Mouse (Mus musculus): ENCODE measurements around the gene Gimap4.

Gimap4 gene

DNA sequence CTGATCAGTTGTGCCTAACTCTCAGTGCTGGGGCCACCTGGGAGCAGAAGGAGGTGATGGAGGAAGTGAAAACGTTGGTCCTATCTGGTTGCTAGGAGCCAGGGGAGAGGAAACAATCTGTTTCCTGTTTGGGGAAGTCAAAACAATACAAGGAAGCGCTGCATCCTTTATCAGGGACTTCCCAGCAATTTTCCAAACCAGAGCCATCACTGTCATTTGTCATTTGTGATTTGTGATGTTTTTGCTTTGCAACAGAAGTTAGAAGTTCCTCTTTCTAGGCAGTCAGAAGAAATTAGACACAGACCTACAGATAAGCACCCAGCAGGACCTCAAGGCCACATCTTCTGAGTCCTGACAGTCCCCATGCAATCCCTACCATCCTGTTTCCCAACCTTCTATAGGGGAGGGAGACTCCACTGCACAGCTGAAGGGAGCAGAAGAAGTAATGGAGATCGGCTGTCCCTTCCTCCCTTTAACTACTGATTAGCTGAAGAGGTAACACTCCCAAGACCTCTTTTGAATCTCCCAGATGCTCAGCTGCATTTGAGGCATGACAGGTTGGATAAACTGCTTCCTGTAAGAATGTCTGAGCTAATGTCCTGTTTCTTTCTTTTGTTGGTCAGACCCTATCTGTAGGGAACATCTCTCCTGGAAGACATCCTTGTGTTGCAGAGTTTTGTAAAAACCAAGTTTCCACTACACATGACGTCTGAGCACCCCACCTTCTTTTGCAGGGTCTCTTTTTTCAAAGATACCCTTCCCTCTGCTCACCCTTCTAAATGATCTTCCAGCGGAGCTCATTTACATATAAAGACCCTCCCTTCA is 16.1 kb downstream of the Gimap4 start:
- peak in 1 of 2 experiments; percentile 49 for DNase-seq (ENCODE audit: low spot score in 2 of 2)

DNA sequence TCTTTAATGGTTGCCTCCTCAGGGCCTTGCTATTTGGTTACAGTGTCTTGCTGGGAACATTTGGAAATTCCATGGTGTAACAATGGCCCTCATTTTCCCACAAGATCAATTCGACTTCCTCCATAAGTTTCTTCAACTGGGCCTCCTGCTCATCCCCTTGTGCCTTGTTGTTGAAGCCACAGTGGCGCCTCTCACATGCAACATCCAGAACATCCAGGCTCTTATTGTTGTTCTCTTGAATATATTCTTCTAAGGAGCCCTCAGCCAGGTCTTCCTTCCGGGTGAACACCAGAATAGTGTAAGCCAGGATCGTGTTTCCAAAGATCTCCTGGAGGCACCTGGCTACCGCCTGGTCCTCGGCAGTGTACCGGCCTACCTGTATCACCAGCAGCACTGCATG is 17.8 kb downstream of the Gimap4 start:
- DNase-seq (ENCODE audit: low spot score in 2 of 2) = no peak

DNA sequence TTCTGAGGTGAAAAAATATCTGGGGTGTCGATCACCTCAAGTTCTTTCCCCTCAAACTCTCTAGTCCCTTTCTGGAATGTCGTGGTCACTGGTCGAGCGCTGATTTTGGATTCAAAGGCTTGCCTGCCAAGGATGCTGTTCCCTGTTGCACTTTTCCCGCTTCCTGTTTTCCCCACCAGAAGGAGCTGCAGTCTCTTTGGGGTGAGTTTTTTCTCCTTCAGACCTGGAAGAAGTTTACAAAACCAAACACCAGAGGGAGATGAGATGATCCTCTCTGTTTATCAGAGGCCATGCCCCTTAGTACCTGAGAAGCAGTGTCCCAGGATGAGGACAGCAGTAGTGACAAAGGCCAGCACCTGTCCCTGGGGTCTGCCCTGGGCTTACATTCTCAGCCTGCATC is 18.3 kb downstream of the Gimap4 start:
- no peak for DNase-seq (ENCODE audit: low spot score in 2 of 2)

DNA sequence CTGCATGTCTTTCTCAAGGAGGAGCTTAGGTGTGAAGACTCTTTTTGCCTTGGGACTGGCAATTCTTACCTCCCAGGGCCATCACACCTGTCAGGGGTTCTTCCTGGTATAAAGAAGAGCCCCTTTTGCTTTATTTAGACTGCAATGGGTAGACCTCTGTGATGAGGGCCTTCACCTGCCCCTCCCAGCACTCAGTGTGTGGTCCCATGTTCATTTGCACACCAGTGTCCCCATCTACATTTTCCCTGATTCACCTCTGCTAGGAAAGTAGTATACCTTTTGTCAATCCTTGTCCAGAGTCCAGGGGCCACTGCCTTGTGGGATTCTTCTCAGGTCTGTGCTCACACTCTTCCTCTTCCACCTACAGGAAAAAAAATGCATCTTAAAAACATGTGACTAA is 19.8 kb downstream of the Gimap4 start:
- no peak for DNase-seq (ENCODE audit: low spot score in 2 of 2)

DNA sequence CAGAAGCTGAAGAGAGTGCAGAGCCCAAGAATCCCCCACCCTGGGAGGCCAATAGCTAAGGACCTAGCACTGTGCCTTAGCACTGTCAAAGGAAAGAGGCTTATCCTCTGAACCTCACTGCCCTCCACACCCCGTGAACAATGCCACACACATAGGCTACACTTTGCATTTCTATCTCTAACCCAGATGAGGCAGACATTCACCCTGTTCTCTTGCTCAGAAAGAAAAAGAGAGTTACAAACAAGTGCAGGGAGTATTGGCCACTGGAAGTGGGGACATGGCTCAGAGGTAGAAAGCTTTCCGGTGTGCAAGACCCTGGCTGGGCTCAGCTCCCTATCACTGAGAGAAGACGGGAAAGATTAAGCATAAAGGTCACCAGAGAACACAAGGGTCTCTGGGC is 21.8 kb downstream of the Gimap4 start:
- no peak for DNase-seq (ENCODE audit: low spot score in 2 of 2)

DNA sequence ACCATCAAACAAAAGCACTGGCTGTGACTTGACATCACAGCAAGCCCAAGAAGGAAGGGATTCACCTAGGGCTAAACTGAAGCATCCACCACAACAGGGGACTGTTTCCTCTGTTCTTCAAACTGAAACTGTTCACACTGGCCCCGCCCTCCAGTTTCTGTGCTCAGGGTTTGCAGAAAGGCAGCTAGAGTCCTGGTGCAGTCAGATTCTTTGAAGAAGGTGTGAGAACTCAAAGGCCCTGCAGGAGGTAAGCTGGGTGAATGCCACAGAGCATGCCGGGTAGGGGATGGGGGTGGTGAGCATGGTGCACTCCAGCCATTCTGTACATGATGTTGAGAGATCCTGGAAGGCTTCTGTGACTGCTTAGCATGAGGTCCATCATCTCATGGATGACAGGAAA is 34.1 kb downstream of the Gimap4 start, which contains the start of the genes Gm28053 and Gimap7:
Gm28053 (plus strand) TSS at position 153 of the 400 bp plus-strand sequence.
Gimap7 (plus strand) TSS at position 167 of the 400 bp plus-strand sequence.
- DNase-seq (ENCODE audit: low spot score in 2 of 2) = peak in 1 of 2 experiments; percentile 71

DNA sequence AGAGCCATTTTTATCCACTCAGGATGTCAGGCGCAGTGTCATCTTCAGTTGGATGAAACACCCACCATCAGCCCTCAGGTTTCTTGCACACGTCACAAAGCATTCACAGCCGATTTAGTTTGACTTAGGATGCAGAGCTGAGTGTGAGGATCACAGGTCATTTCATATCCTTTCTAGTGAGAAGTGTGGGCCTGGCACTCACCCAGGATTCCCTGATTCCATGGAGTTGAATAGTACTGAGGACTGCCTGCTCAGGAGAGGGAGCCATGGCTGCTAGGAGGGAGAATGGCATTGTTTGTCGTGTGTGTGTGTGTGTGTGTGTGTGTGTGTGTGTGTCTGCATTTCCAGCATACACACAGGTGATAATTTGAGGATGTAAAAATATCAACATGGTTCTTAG is 36.0 kb downstream of the Gimap4 start:
- no peak for DNase-seq (ENCODE audit: low spot score in 2 of 2)

DNA sequence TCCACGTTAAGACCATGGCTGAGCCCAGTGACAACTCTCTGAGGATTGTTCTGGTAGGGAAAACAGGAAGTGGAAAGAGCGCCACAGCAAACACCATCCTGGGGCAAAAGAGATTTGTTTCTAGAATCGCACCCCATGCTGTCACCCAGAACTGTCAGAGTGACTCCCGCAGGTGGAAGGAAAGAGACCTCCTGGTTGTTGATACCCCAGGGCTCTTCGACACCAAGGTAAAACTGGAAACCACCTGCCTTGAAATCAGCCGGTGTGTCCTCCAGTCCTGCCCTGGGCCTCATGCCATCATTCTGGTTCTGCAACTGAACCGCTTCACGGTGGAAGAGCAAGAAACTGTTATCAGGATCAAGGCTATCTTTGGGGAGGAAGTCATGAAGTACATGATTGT is 39.1 kb downstream of the Gimap4 start:
- no peak for DNase-seq (ENCODE audit: low spot score in 2 of 2)

DNA sequence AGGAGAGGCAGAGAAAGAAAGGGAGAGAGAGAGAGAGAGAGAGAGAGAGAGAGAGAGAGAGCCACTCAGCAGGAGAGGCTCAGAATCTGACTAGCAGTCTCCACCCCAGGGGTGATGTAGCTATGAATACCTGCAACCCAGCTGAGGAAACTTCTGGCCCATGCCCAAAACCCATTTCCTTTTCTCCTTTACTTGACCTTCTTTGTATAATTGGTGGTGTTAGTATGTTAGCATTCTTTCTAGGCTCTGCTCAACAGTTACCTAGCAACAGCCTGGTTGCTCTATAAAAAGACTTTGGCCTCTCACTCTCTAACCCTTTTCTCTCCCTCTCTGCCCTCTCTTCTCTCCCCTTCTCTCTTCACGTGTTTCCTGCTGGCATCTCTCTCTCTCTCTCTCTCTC is 41.1 kb downstream of the Gimap4 start:
- peak in 1 of 2 experiments; percentile 55 for DNase-seq (ENCODE audit: low spot score in 2 of 2)

DNA sequence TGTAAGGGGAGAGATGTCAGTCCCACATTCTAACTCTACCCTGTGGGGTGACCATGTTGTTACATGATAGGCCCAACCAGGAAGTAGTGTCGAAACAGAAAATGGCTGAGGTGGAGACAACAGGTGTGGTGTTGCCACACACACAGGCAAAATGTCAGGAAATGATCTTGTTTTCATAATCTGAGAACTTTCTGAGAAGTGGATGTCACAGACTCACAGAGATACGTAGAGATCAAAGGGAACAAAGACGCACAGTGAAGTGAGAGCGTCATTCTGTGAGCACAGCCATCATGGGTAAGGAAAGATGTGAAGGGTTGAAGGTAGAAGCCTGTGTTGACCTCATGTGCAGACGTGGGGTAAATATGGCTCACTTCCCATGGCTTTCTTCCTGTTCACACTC is 43.4 kb downstream of the Gimap4 start:
- no peak for DNase-seq (ENCODE audit: low spot score in 2 of 2)

DNA sequence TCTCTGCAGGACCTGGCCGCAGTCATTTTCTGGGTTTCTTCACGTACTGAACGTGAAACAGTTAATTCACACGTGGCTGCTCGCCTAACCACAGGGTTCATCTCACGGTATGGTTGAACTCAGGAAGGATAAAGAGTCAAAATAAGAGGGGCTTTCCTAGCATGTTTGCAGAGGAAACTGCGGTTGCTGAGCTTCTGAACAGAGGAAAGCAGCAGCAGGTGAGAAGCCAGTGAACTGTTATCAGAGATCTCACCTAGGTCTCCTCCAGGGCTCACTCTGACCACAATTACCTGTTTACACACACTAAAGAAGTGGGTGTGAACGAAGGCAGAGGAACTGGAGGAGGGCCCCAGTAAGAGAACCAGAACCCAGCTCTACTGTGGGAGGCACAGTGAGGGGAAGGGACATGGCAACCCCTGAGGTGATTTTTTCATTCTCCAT is 48.5 kb downstream of the Gimap4 start:
- peak; percentile 17 to 64 for DNase-seq (ENCODE audit: low spot score in 2 of 2)

DNA sequence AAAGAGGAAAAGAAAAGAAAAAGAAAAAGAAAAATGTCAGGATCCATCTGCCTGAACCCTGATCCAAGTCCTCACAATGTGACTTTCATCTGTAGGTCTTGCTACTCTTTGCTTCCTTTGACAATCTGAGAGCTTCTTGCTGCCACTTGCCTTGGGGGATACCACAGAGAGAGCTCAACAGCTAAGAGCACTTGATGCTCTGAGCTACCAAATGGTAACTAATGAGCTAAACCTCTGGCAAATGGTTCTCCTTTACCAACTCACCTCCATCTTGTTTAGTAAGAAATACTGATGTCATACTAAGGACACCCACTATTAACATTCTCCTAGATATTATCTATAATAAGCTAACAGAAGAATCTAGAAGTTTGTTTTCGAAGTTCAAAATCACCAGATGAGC is 49.3 kb downstream of the Gimap4 start:
- peak in 1 of 2 experiments; percentile 10 for DNase-seq (ENCODE audit: low spot score in 2 of 2)

DNA sequence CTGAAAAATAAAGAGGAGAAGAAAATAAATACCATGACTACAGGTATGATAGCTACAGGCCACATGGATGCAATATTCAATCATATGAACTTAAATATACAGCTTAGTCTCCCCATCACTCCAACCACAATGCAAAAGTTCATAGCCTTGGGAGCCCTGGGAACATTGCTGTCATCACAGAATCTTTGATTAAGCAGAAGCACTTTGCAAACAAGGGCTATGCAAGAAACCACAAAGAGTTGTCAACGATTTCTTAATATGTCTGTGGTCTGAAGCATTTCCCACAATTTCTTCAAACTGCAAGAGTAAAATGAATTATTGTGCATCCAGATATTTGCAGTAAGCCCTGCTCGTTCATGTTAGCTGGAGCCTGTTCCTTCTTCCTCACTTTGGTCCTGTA is 52.7 kb downstream of the Gimap4 start:
- no peak for DNase-seq (ENCODE audit: low spot score in 2 of 2)

DNA sequence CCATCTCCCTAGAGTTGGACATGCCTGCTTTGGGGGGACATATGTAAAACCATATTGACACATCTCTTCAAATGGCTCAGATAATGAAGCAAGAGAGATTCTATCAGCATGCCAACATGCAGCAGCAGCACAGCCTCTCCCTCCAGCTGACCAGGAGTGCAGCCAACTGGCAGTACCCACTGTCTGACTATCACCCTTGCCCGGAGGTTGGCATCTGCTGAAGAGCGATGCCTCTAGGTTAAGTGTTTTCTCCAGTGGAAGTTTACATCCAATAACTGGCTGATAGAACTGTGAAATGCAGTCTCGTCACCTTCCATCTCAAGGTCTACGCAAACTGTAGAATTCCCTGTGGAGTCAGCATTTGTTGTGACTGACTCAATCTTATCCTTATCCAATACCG is 53.3 kb downstream of the Gimap4 start:
- peak in 1 of 2 experiments; percentile 11 for DNase-seq (ENCODE audit: low spot score in 2 of 2)

DNA sequence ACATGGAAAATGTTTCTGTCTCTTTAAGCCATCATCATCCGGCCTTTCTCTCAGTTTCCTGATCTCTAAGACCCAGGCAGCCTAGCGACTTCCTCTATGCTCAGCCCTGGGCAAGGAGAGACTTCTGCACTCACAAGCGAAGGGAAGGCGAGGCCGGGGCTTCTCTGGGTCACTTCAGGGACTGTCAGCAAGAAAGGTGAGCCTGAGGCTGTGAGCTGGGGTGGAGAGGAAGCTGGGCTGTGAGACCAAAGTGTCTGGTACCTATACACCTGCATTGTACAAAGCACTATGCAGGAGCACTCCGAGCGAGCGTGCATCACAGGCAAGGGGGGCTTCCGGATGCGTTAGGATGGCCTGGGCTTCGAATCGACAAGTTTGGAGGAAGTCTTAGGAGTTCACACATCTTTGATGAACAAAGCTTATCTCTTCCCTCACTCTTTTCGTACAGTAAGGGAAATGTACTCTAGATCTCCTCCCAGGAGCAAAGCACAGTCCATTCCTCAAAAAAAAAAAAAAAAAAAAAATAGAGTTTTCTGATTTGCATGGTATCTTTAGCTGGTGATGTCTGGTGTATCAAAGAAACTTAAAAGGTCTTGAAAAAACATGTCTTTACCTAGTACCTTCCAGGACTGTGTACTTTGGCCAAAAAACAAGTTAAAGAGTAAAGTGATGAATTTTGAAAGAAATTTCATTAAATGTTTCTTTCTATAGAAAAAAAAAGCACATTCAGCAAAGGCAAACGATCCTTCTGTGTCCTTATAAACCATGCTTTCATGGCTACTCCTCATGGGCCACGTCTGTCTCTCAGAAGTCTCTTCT is 54.8 kb downstream of the Gimap4 start, which contains the start of gene Gimap1:
Gimap1 (plus strand) TSS at position 94 of the 819 bp plus-strand sequence.
- peak; percentile 54 to 68 for DNase-seq (ENCODE audit: low spot score in 2 of 2)

DNA sequence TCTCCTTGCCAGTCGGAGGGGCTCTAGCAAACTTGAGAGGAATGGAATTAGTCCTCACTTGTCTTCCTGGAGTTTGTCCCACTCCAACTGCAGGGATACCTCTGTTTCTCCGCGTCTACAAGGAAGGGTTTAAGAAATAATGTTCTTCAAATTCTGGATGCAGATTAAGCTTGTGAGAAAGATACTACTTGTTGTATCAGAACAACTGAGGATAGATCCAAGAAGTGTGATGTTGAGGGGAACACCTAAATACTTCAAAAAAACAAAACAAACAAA is 55.4 kb downstream of the Gimap4 start:
- DNase-seq (ENCODE audit: low spot score in 2 of 2) = peak in 1 of 2 experiments; percentile 11

DNA sequence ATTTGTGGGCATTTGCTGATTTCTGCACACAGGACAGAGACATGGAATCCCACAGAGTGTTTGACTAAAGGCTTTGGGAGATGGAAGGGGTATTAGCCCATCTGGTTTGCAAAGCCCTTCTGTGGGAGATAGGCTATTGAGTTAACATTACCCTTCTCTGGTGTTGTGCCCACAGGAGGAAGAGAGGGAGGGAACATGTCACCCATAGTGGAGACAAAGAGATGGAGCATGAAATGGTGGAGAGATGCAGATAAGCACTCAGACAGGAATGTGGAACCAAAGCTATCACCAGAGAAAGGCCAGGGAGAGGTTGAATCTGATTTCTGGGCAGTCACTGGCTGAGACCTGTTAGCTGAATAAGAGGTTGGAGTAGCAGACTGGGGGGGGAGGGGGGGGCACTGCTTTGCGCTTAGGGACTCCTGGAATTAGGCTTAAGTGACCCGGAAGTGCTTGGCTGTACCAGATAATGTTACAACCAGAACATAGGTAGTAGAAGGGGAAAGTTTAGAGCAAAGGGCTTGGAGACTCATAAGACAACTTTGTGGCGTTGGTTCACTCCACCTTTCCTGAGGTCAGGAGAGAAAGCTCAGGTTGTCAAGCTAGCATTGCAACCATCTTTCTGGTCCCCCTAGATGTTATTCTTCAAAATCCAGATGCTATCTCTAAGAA is 56.3 kb downstream of the Gimap4 start:
- DNase-seq (ENCODE audit: low spot score in 2 of 2) = peak in 1 of 2 experiments; percentile 12

DNA sequence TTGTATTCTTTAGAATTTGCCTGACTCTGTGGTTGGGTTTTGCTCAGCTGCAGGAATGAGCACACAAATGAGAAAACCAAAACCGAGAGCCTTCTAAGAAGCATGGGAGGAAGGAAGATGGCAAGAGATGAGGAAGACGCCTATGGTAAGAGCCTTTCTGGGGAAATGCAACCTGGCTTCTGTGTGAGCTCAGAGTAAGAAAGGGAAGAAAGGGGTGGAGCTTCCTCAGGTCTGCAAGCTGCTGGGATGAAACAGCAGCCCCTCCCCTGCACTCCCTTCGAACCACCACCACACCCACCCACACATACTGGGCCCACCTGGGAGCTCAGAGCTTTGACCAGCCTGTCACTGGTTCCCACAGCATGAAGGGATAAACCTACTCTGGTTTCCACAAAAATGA is 56.9 kb downstream of the Gimap4 start:
- DNase-seq (ENCODE audit: low spot score in 2 of 2) = peak in 1 of 2 experiments; percentile 8

Data from spleen, postnatal 10 days (tissue).